In genomic region chr12:76619847-76620246, GRCm38 (mm10) we compare ENCODE assay signal across 14 mouse cellular contexts.
"Had no signal": no experiment of that assay in that cellular context is flagged by ENCODE, and none has a peak within 500 bp of the region (broad histone marks: within the 10 kb centered on the region; RNA-seq: fewer than 3 reads in every experiment).

No protein-coding gene starts in this region.

- H3K9me3 ChIP-seq: liver, embryonic 13.5 days had no signal

- H3K4me2 ChIP-seq: liver, embryonic 13.5 days; lung, embryonic 14.5 days had no signal

- H3K27ac ChIP-seq: layer of hippocampus, adult 2 months; liver, embryonic 13.5 days; macrophage had no signal

- H3K27me3 ChIP-seq: liver, embryonic 13.5 days had no signal

- H3K9ac ChIP-seq: liver, embryonic 13.5 days; liver, postnatal 0 days; lung, embryonic 14.5 days had no signal

- H3K4me1 ChIP-seq: liver, embryonic 13.5 days had no signal

- ATAC-seq: intestine, postnatal 0 days; liver, postnatal 0 days; lung, postnatal 0 days had no signal

- H3K4me3 ChIP-seq: layer of hippocampus, adult 2 months; liver, embryonic 13.5 days had no signal

- DNase-seq: kidney, adult 8-10 months; kidney, postnatal 14 days; kidney, postnatal 4 days; layer of hippocampus, adult 9-11 months; liver; liver, embryonic 13.5 days; liver, postnatal 0 days; lung, embryonic 14.5 days; midbrain, embryonic 14.5 days; thymus, postnatal 25 days had no signal
